Mouse (Mus musculus): ENCODE results near the gene Lin7c.
"Not testable (repeated sequence)": the region's sequence is repeated elsewhere in the genome, so short reads cannot be mapped to it uniquely, and the experiment has no call there.

DNA sequence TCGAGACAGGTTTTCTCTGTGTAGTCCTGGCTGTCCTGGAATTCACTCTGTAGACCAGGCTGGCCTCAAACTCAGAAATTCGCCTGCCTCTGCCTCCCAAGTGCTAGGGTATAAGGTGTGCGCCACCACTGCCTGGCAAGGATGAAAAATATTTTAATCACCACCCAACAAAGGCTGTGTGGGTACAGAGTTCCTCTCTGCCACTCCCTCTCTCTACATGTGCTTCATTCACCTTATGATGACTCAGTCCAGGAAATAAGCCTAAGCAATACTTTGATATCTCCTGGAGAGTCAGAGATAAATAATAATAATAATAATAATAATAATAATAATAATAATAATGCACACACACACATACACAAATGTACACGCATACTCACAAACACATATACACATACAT, 11.2 kb upstream of the Lin7c start:
- not testable (repeated sequence) for TF ChIP-seq EP300 (optimal IDR thresholded peaks at IDR 0.05); CTCF (IDR thresholded peaks at IDR 0.05; ENCODE audit: low read depth)
